Comparison of ENCODE assay signal across 8 mouse cellular contexts in genomic region chr16:31080573-31081051, GRCm38 (mm10). TPM values are rescaled to one million over a fixed set of nuclear protein-coding genes. Genes with fewer than 3 reads are reported as not detected.
DNase-seq lines count a peak whose midpoint lies in the region; ATAC-seq and TF ChIP-seq lines count a peak whose summit lies in the region.

No protein-coding gene starts in this region.

- no peaks in the 10 kb centered on the region for H3K9me3 ChIP-seq in forebrain, embryonic 15.5 days
- H3K9me3 ChIP-seq in lung, postnatal 0 days (ENCODE audit: low read length), result no peaks in the 10 kb centered on the region

- H3K9ac ChIP-seq in forebrain, embryonic 15.5 days (replicated peaks), result peak overlapping the region; percentile 73
- H3K9ac ChIP-seq in lung, postnatal 0 days (replicated peaks; ENCODE audit: low read depth), result peak overlapping the region; percentile 34

- under 1% methylated on average over 36 of the region's 36 CpGs for WGBS in forebrain, embryonic 15.5 days
- 0% methylated on average over 29 of the region's 36 CpGs for WGBS in lung, postnatal 0 days

- intact Hi-C loops in heart, postnatal 36 days (cut with DNase I), result loop anchor here (2.0 to 5.0 kb wide), 3 partner anchors 117 to 274 kb away; no protein-coding TSS in a partner anchor

- peak; percentile 63 for ATAC-seq in forebrain, embryonic 15.5 days (replicated peaks)
- ATAC-seq in lung, postnatal 0 days, result peak; percentile 69

- peak overlapping the region; percentile 90 for H3K27ac ChIP-seq in forebrain, embryonic 15.5 days (replicated peaks)
- peak overlapping the region; percentile 89 for H3K27ac ChIP-seq in layer of hippocampus, adult 2 months
- peak overlapping the region; percentile 81 for H3K27ac ChIP-seq in lung, postnatal 0 days (ENCODE audit: low read length)

- H3K4me1 ChIP-seq in forebrain, embryonic 15.5 days, result peaks cover 15% of the 10 kb centered on the region
- H3K4me1 ChIP-seq in lung, postnatal 0 days (ENCODE audit: insufficient read depth, low read depth, low read length), result no peaks in the 10 kb centered on the region

- peak; percentile 67 for DNase-seq in MEL-GATA-1-ER (ENCODE audit: extremely low read depth, low read depth)
- DNase-seq in c-Kit-positive CD71-positive TER-119-positive erythroid progenitor cells, embryonic 14.5 days (ENCODE audit: low spot score), result peak; percentile 61
- DNase-seq in heart, postnatal 36 days, result peak; percentile 65 to 72
- peak; percentile 42 to 47 for DNase-seq in layer of hippocampus, adult 2 months (ENCODE audit: low spot score in 2 of 2)
- peak; percentile 80 for DNase-seq in lung, postnatal 0 days (ENCODE audit: low spot score)
- peak; percentile 69 for DNase-seq in ovary, postnatal 36 days (ENCODE audit: low spot score)
- DNase-seq in yolk sac, embryonic 10.5 days (ENCODE audit: low spot score), result peak; percentile 84

- H3K36me3 ChIP-seq in forebrain, embryonic 15.5 days, result no peaks in the 10 kb centered on the region
- H3K36me3 ChIP-seq in lung, postnatal 0 days (ENCODE audit: insufficient read depth, low read length), result no peaks in the 10 kb centered on the region

- no peaks in the 10 kb centered on the region for H3K27me3 ChIP-seq in forebrain, embryonic 15.5 days
- H3K27me3 ChIP-seq in lung, postnatal 0 days (replicated peaks; ENCODE audit: insufficient read depth, low read length), result no peaks in the 10 kb centered on the region

- peak overlapping the region; percentile 70 for H3K4me3 ChIP-seq in forebrain, embryonic 15.5 days
- H3K4me3 ChIP-seq in layer of hippocampus, adult 2 months, result peak overlapping the region; percentile 91
- H3K4me3 ChIP-seq in lung, postnatal 0 days (ENCODE audit: low read depth, low read length), result peak overlapping the region; percentile 75

- TF ChIP-seq CTCF in layer of hippocampus, adult 2 months (conservative IDR thresholded peaks at IDR 0.05), result no peak
- no peak for TF ChIP-seq CTCF in lung, postnatal 0 days (IDR thresholded peaks at IDR 0.05)

- peak overlapping the region; percentile 93 for H3K4me2 ChIP-seq in forebrain, embryonic 15.5 days (replicated peaks)
- H3K4me2 ChIP-seq in lung, postnatal 0 days (replicated peaks; ENCODE audit: low read depth, low read length), result peak overlapping the region; percentile 98

- no peak for TF ChIP-seq EP300 in lung, postnatal 0 days (IDR thresholded peaks at IDR 0.05)

RNA-seq across cellular contexts. Expression of gene Xxylt1, which starts 0.6 kb away (rescaled TPM):
- polyA plus RNA-seq in forebrain, embryonic 15.5 days (2015; fragmentation: Nextera tagmentation; extraction: Ambion mirVana), result 8.9 and 10.0 TPM in 2 replicates
- total RNA-seq in heart, postnatal 36 days (2021), result 10 to 100 TPM; 11.6 to 12.5 TPM
- 10 to 100 TPM; 18.2 to 19.0 TPM for total RNA-seq in layer of hippocampus, adult 2 months (2021)
- polyA plus RNA-seq in lung, postnatal 0 days (2015; fragmentation: Nextera tagmentation; extraction: Ambion mirVana), result 8.0 and 8.2 TPM in 2 replicates

Comparison
In these comparisons a context has a peak if more than half of its experiments do, and no peak if none do; other contexts are left out.
1. Peak in every context shown above with its lines: DNase-seq, ATAC-seq, H3K4me3 ChIP-seq and H3K27ac ChIP-seq.